Mouse (Mus musculus) retina, postnatal 7 days (tissue): ENCODE data around the gene Smad5.

ENCODE experiments used
- DNase-seq: peaks from one replicate; pipeline ENCODE4 v3.0.0-alpha.2; 2012; ENCODE audit warnings: low read depth, low spot score

Gene Smad5

DNA sequence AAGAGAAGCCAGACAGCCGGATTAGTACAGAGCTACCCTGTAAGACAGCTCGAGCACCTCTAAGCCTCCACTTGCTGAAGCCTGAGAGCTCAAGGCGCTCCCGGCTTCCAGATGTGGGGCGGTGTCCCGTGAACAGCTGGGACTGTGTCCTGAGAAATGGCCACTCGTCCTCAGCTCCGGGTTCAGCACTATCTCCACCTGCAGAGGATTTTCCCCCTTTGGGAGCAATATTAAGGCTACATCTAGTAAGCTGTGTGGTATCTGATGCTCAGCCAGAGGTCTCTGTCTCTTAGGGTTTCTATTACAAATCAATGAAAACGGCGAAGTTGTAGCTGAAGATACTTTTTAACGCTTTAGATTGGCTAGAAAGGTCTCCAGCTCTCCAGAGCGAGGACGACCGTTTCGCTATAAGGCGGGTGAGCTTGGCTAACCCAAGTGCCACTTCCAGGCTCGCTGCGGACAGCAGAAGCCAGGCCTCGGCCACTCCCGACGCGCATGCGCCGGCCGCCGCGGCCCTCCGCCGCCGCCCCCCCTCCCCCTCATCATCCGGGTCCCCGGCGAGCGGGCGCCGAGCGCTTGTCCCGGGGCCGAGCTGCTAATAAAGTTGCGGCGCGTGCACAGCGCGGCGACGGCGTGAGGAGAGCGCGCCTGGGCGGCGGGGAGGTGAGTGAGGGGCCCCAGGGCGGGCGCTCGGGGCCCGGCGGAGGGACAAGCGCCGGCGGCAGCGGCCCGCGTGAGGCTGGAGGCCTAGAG, at the start of gene Smad5:
Gene Smad5, plus strand, starts transcription at position 542 of the 753 bp plus-strand sequence.
- peak; percentile 93 for DNase-seq

GRCm38 (mm10) chr13:56654176-56654575, 48.6 kb upstream of the Smad5 start:
- no peak for DNase-seq

DNA sequence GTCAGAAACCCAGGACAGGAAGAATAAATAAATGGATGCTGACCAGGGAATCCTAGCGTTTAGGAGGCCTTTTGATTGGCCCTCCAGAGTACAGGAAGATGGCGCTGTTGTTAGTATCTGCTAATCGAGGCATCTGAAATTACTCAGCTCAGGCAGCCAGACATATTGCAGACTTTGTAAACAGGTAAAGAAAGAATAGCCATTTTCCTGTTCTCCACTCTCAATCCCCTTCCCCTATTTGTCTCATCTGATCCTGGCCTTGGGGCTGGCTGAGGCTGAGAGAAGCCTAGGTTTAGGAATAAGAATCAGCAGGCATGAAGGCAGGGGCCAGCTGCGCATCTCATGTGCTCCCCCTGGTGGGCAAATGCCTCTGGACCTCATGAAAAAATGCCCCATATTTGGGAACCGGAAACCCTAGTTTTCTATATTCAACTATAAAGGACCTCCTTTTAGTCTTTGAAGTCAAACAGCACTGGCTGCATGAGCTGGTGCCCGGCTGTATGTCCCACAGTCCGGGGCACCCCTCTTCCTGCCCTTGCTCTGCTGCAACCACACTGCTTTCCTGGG, 44.8 kb upstream of the Smad5 start:
- DNase-seq: peak; percentile 43

DNA sequence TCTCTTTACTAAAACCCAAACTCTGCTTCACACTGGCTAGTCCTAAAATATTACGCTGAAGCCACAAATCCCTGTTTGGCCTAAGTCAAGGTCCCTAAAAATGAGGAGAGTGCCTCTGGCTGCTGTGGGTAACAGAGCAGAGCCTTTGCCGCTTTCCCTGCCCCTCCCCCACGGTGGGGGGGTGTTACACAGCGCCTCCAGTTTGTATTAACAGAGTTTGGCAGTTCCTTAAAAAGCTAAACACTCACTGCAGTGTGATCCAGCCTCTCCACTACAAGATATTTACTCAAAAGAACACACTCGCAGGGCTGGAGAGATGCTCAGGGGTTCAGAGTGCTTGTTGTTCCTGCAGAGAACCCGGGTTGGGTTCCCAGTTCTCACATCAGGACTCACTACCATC, 43.9 kb upstream of the Smad5 start:
- no peak for DNase-seq

DNA sequence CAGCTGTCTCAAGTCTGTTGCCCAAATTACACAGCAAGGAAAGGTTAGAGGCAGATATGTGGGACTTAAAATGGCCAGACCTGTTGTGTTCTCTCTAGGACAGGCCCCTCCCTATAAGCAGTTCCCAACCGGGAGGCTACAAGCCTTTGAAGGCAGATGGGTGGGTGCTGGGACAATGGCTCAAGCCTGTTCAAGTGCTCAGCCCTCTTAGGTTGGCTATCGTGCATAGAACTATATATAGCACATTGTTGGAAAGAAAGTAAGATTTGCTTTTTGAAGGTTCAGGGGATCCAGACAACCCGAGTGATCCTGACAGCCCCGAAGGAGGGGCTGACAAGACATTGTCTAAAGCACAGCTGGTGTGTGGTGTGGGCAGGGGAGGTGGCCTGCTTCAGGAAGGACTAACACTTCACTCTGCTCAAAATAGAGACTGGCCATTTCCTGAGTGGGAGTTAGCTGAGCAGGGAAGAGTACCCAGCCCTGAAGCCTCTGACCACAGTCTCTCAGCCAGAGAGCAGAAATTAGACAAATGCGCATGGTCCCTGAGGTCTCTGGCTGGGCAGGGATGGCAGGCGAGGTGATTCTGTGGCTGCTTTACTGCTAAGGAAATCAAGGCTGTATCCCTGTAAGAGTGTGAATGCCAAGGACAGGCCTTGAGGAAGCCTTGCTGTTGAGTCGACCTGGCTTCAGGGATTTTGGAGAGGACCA, 40.7 kb upstream of the Smad5 start:
- no peak for DNase-seq

DNA sequence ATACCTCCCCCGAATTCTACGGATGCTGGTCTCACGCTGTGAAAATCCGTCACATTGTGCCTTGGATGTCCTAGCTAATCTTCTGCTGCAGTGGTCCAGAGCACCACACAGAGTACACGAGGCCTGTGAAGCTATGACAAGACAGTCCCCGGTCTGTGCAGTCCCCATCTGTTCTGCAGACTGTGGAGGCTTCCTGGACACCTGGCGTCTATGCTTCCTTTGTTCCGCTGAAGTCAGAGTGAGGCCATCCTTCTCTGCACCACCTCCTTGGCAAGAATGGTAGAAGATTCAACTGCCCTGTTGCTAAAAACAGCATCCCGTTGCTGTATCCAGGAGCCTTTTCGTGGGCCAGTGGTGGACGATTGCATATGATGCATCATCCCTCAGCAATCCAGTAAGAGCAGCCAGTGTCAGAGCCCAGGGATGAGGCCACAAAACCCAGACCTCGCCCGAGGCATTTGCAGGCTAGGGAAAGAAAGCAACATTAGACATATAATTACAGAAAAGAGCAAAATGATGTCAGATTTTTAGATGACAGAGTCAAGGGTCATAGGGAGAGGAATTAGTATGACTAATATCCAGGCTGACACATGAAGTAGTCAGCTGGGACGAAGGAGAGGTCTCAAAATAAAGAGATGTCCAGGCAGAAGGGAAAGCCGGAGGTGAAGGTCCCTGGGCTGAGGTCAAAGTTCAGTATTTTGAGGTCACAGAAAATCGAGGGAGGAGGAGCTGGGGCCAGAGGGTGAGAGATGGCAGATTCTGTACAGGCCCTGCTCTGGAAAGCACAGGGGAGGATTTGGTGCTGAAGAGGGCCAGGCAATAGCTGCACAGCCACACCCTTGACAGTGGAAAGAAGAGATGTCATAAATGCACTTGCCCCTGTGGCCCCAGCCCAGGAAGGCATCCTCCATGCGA, 38.3 kb upstream of the Smad5 start:
- no peak for DNase-seq

- DNase-seq: no peak
Measured at GRCm38 (mm10) chr13:56671206-56671605, 31.6 kb upstream of the Smad5 start.

DNA sequence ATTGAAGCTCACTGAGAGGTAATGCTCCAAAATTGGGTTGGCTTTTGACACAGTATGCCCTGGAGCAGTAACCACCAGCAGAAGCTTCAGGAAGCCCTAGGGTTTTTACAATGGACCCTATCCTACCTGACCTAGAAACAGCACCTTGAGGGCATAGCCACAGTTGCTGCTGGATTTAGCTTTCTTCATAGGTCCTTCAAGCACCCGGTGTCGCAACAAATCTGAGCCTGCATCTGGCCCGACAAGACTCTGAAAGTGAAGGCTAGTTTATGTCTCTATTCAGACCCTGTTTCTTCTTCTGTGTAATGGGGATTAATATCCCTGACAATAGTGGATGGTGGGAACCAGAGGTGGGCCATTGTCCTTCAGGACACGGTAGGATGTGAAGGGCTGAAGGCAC, 25.1 kb upstream of the Smad5 start:
- no peak for DNase-seq

DNA sequence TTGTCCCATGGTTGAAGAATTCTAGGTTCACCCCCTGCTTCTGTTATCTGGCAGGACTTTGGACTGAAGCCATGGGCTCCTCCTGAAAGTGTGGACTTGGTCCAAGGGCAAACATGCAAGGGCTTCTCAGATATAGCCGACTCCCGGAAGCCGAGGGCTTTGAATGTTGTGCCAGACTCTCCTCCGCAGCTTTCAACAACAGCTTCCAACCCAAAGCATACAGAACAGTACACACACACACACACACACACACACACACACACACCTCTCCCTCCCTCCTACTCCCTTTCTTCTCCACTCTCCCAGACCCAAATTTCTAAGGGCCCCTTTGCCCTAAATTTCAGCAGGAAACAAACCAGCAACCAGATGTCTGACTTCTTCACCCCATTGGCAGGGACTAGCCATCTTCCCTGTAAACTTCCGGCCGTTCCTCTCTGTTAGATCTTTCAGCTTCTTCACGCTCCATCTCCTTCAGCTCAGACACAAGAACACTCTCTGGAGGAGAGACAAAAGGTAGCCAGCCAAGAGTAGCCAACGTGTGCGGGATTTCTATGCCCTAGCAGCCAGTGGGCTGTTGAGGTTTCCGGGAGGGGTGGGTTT, 24.5 kb upstream of the Smad5 start:
- DNase-seq: no peak

DNA sequence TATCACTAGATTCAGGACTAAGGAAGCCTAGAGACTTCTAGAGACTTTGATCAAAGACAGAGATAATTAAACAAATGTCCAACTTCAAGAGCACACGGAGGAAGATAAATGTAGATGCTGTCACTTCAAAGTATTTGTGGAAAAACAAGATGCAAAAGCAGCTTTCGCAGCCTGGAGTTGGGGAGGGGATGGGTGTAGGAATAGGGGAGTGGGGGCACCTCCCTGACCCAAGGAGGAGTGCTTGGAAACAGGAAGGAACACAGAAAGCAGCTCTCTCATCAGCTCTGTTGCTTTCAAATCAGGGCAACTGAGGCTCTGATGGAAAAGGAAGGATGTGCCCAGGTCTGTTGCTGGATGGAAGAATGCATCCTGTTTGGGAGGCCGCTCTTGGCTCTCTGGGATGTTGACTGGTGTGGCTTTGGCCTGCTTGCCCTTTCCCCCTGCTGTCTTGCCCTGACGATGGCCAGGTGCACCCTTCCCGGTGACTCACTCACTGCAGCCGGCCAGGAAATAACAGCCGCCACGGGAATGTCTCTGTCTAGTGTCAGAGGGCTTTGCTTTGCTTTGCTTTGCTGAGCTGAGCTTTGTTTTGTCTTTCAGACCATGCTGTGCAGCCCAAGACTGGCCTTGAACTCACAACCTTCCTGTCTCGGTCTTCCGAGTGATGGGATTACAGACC, 23.8 kb upstream of the Smad5 start:
- DNase-seq: no peak

- DNase-seq: no peak
Measured at GRCm38 (mm10) chr13:56681924-56682323, 20.9 kb upstream of the Smad5 start.

- no peak for DNase-seq
Measured at GRCm38 (mm10) chr13:56682326-56682725, 20.5 kb upstream of the Smad5 start.

DNA sequence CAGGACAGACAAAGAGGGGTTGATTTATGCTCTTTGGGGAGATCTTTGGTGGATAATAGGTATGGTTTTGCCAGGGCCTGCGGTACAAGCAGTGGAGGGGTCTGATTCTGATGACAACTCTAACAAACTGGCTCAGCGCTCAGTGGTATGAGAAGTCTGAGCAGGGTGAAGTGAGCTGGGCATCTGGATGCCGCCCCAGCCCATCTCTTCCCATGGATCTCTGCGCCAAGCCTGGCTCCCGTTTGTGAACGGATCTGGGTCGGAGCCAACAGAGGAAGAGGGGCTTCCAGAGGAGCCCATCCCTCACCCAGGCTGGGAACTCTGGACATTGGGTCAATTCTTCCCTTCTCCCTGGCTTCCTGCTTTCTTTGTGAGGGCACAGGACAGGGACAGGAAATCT, 19.5 kb upstream of the Smad5 start:
- DNase-seq: no peak

DNA sequence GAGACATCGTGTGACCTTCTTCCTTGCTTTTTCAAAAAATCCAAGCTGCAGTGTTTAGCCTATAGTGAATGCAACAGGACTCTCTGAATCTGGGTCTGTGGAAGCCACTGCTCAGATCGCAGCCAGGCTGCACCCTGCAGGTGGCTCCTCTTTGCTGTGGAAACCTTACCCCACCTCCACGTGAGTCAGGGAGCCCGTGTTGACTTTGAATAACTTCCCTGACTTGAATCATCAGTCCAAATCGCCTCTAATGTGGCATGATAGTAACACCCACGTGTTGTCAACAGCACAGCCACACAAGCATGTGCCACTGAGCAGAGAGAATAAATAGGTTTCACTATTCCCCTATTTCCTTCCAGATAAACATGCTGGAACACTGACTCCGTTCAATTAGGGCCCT, 10.8 kb upstream of the Smad5 start:
- no peak for DNase-seq

DNA sequence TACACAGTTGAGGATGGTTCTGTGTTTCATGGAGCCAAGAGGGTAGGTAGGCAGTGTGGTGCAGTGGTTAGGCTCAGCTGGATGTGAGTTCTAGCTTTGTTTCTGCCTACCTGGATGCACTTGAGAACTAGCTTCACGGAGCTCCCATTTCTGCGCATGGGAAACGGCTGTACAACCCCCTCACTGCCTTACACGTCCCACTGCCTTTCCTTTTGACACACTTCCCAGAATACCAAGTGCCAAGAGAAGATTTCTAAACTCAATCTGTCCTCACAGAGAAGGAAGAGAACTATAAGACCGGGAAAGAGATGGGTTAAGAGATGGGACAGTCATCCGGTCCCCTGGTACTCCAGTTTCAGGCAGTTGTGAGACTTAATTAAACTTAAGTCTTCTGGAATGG, 10.2 kb upstream of the Smad5 start:
- no peak for DNase-seq

- no peak for DNase-seq
Measured at GRCm38 (mm10) chr13:56695701-56696100, 7.1 kb upstream of the Smad5 start.

DNA sequence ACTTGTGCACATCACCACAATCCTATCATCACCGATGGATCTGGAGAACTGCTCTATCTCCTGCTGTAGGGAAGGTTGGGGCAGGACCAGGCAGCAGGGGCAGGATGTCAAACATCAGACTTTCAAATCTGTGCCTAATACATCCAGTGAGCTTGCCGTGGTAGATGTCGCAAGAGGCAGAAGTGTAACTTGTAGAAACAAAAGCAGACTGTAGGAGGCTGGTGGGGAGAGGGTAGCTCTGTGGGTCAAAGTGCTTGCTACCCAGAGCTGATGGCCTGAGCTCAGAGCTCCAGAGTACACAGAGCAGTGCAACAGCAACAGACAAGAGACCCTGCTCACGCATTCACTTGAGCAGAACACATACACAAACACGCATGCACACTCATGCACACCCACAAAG, 6.1 kb upstream of the Smad5 start:
- no peak for DNase-seq

DNA sequence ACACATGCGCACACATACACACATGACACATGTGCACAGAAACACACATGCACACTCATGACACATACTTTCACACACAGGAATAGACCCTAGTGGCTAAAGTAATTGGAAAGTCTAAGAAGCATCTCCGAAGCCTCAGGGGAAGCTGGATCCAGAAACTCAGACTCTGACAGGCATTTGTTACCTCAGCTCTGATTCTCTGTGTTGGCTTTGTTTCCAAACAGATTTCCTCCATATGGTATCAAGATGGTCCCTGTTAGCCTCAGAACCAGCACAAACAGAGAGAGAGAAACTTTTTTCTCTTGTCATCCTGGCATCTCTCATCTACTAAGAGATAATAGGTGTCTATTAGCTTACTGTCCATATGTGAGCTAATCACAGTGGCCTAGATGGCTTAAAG, 5.6 kb upstream of the Smad5 start:
- DNase-seq: no peak

GRCm38 (mm10) chr13:56698391-56698790, 4.4 kb upstream of the Smad5 start:
- no peak for DNase-seq

DNA sequence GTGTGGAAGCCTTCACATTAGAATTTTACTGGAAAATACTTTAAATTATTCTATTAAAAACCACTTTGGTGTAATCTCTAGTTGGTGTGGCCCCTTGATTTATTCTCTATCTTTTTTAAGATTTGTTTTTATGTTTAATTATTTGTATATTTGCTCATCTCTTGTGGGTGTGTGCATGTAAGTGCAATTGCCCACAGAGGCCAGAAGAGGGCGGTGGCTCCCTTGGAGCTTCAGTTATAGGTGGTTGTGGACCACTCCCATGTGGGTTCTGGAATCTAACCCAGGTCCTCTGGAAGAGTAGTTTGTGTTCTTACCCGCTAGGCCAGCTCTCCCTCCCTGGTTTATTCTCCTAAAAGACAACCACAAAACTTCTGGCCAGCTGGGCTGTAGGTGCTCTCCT, 3.4 kb upstream of the Smad5 start:
- no peak for DNase-seq

DNA sequence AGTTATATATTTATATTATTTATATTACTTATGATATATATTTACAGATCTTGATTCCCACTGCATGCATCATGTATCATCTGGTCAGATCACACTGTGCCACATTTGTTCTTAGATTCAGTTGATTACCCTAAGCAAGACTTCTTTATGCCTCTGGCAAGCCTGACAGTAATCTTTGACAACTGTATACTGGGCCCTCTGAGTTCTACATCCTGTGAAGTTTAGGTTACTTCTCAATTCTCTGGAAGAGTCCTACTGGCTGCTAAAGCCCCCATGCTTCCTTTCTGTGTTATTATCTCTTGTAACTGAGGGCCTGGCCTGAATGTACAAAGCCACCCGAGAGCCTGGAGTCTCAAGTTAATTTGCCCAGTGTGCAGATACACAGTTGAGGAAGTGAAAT, 1.8 kb upstream of the Smad5 start:
- DNase-seq: no peak
